Mouse (Mus musculus) limb, embryonic 13.5 days (tissue): ENCODE results near the gene Ablim1. TPM values are rescaled to one million over a fixed set of nuclear protein-coding genes. Genes with fewer than 3 reads are reported as not detected.

Experiments used
- ATAC-seq: fragments of 200-750 bp; cut with Nextera tagmentation; 2 replicates; pipeline ENCODE4 v1.8.0; 2017; ENCODE audit warnings: low read depth, moderate number of reproducible peaks, moderate TSS enrichment; ENCODE audit not compliant: low FRiP score
- H3K27ac ChIP-seq: fragments of 300-500 bp; sonication (generic); 2 replicates; pipeline ENCODE4 v1.5.1; 2015; ENCODE audit warnings: inconsistent platforms, mild to moderate bottlenecking, moderate library complexity
- H3K27me3 ChIP-seq: fragments of 300-500 bp; sonication (generic); 2 replicates; pipeline ENCODE4 v1.6.1; 2015; ENCODE audit warnings: mild to moderate bottlenecking, inconsistent platforms
- H3K36me3 ChIP-seq: fragments of 300-500 bp; sonication (generic); 2 replicates; pipeline ENCODE4 v1.6.1; 2015; ENCODE audit warnings: inconsistent platforms, mild to moderate bottlenecking, moderate library complexity
- H3K4me1 ChIP-seq: fragments of 300-500 bp; sonication (generic); 2 replicates; pipeline ENCODE4 v1.6.1; 2015; ENCODE audit warnings: inconsistent platforms
- H3K4me2 ChIP-seq: fragments of 300-500 bp; sonication (generic); replicated peaks from 2 replicates; pipeline ENCODE4 v1.6.1; 2015; ENCODE audit warnings: inconsistent platforms, mild to moderate bottlenecking, moderate library complexity
- H3K4me3 ChIP-seq: fragments of 300-500 bp; sonication (generic); 2 replicates; pipeline ENCODE4 v1.5.1; 2015; ENCODE audit warnings: moderate library complexity, mild to moderate bottlenecking, inconsistent platforms
- H3K9ac ChIP-seq: fragments of 300-500 bp; sonication (generic); 2 replicates; pipeline ENCODE4 v1.6.1; 2015; ENCODE audit warnings: mild to moderate bottlenecking, inconsistent platforms
- H3K9me3 ChIP-seq: fragments of 300-500 bp; sonication (generic); 2 replicates; pipeline ENCODE4 v1.6.1; 2016; ENCODE audit warnings: inconsistent platforms
- WGBS: fragments of 180-500 bp; shearing (Covaris S2); methylation state at CpG from one replicate; pipeline ENCODE4 v1.1.7; 2015; 5-methylcytosine and 5-hydroxymethylcytosine counted together
- polyA plus RNA-seq: library from polyadenylated mRNA; unstranded; fragments of >200 nt; fragmentation: Nextera tagmentation; extraction: Ambion mirVana; gene quantifications from 2 replicates; pipeline ENCODE4 v1.2.1, GENCODE M21; 2015

The Ablim1 gene
- polyA plus RNA-seq, 1 experiment from 2014 or later, result 34.0 TPM

- peaks cover 25% of the 10 kb centered on the region for H3K4me1 ChIP-seq
- no peaks in the 10 kb centered on the region for H3K9me3 ChIP-seq
- WGBS, result 84% methylated on average over 8 of the region's 8 CpGs
- no peak overlapping the region for H3K4me3 ChIP-seq
- H3K27me3 ChIP-seq, result no peaks in the 10 kb centered on the region
- H3K27ac ChIP-seq, result no peak overlapping the region
- H3K4me2 ChIP-seq, result no peak overlapping the region
- no peaks in the 10 kb centered on the region for H3K36me3 ChIP-seq
- ATAC-seq, result no peak
- H3K9ac ChIP-seq, result no peak overlapping the region
These were observed 325.5 kb downstream of the Ablim1 start for GRCm38 (mm10) chr19:56989171-56989570.

- Histone ChIP-seq H3K27me3 (no peaks in the 10 kb centered on the region), H3K4me3 (no peak overlapping the region), H3K36me3 (no peaks in the 10 kb centered on the region), H3K4me2 (no peak overlapping the region), H3K27ac (no peak overlapping the region), H3K9me3 (no peaks in the 10 kb centered on the region), H3K9ac (no peak overlapping the region), H3K4me1 (peaks cover 9% of the 10 kb centered on the region)
- ATAC-seq, result no peak
- WGBS, result 54% methylated on average over 4 of the region's 4 CpGs
These were observed 330.5 kb downstream of the Ablim1 start for GRCm38 (mm10) chr19:56984229-56984628.

GRCm38 (mm10) chr19:56983757-56984156, 331.0 kb downstream of the Ablim1 start:
- H3K4me3 ChIP-seq, result no peak overlapping the region
- H3K27ac ChIP-seq, result no peak overlapping the region
- no peaks in the 10 kb centered on the region for H3K27me3 ChIP-seq
- H3K36me3 ChIP-seq, result no peaks in the 10 kb centered on the region
- no peak overlapping the region for H3K4me2 ChIP-seq
- no peak for ATAC-seq
- H3K9ac ChIP-seq, result no peak overlapping the region
- WGBS, result 69% methylated on average over 10 of the region's 10 CpGs
- H3K4me1 ChIP-seq, result peaks cover 4% of the 10 kb centered on the region
- H3K9me3 ChIP-seq, result no peaks in the 10 kb centered on the region

Other genes with a start within 250 kb of the Ablim1 start
- gene Fam160b1, start 45.8 kb upstream of the Ablim1 start, polyA plus RNA-seq, result 15.8 and 16.2 TPM in 2 replicates
- 28.5 and 29.3 TPM in 2 replicates for gene Trub1, start 138.0 kb upstream of the Ablim1 start, polyA plus RNA-seq